In genomic region chr13:42887701-42888100, GRCm38 (mm10) we compare ENCODE assay signal across 23 mouse cellular contexts.
DNase-seq lines count a peak whose midpoint lies in the region; ATAC-seq and TF ChIP-seq lines count a peak whose summit lies in the region.
"Had no signal": no experiment of that assay in that cellular context is flagged by ENCODE, and none has a peak within 500 bp of the region (broad histone marks: within the 10 kb centered on the region; RNA-seq: fewer than 3 reads in every experiment).

No protein-coding gene starts in this region.

- 83% methylated on average over 5 of the region's 5 CpGs for WGBS in lung, postnatal 0 days

- H3K36me3 ChIP-seq in lung, postnatal 0 days (ENCODE audit: insufficient read depth, low read length): no peaks in the 10 kb centered on the region
- H3K36me3 ChIP-seq: embryonic facial prominence, embryonic 10.5 days; embryonic facial prominence, embryonic 12.5 days; forebrain, embryonic 15.5 days; G1E had no signal

- H3K9me3 ChIP-seq in lung, postnatal 0 days (ENCODE audit: low read length): no peaks in the 10 kb centered on the region
- H3K9me3 ChIP-seq: embryonic facial prominence, embryonic 10.5 days; embryonic facial prominence, embryonic 12.5 days; forebrain, embryonic 13.5 days; forebrain, embryonic 15.5 days; G1E had no signal

- no peak overlapping the region for H3K4me3 ChIP-seq in lung, postnatal 0 days (ENCODE audit: low read depth, low read length)
- H3K4me3 ChIP-seq: embryonic facial prominence, embryonic 10.5 days; embryonic facial prominence, embryonic 12.5 days; forebrain, embryonic 13.5 days; forebrain, embryonic 15.5 days had no signal

- peaks cover 14% of the 10 kb centered on the region; the same call in 1 of the 2 replicates for H3K4me1 ChIP-seq in lung, postnatal 0 days (ENCODE audit: insufficient read depth, low read depth, low read length)
- H3K4me1 ChIP-seq: forebrain, embryonic 13.5 days had no signal

- ATAC-seq in lung, postnatal 0 days: no peak
- ATAC-seq: CD4-positive, CD25-positive, alpha-beta regulatory T cell, adult 4 months; forebrain, embryonic 13.5 days; forebrain, embryonic 15.5 days; forebrain, postnatal 0 days had no signal

- TF ChIP-seq EP300 in lung, postnatal 0 days (IDR thresholded peaks at IDR 0.05): no peak

- no peak overlapping the region for H3K27ac ChIP-seq in lung, postnatal 0 days (ENCODE audit: low read length)
- H3K27ac ChIP-seq: embryonic facial prominence, embryonic 10.5 days; embryonic facial prominence, embryonic 12.5 days; forebrain, embryonic 13.5 days; forebrain, embryonic 15.5 days had no signal

- no peak overlapping the region for H3K9ac ChIP-seq in lung, postnatal 0 days (replicated peaks; ENCODE audit: low read depth)
- H3K9ac ChIP-seq: embryonic facial prominence, embryonic 12.5 days; forebrain, embryonic 13.5 days; forebrain, embryonic 15.5 days; forebrain, postnatal 0 days had no signal

- H3K4me2 ChIP-seq in lung, postnatal 0 days (replicated peaks; ENCODE audit: low read depth, low read length): no peak overlapping the region
- H3K4me2 ChIP-seq: embryonic facial prominence, embryonic 12.5 days; forebrain, embryonic 13.5 days; forebrain, embryonic 15.5 days had no signal

- H3K27me3 ChIP-seq in lung, postnatal 0 days (replicated peaks; ENCODE audit: insufficient read depth, low read length): no peaks in the 10 kb centered on the region
- H3K27me3 ChIP-seq: CH12.LX; embryonic facial prominence, embryonic 12.5 days; forebrain, embryonic 13.5 days; forebrain, embryonic 15.5 days had no signal

- no peak for TF ChIP-seq CTCF in lung, postnatal 0 days (IDR thresholded peaks at IDR 0.05)

- DNase-seq in adrenal gland, postnatal 10 days: peak; percentile 40
- no peak for DNase-seq in adrenal gland, postnatal 4 days (ENCODE audit: low spot score in 2 of 2)
- peak; percentile 28 for DNase-seq in gastrocnemius, adult 18-20 months (ENCODE audit: low spot score)
- DNase-seq in gastrocnemius, postnatal 25 days: no peak
- DNase-seq in 3T3-L1 (ENCODE audit: low read depth, low spot score) (peak; percentile 20), NIH3T3 (ENCODE audit: low read depth) (peak; percentile 70)
- DNase-seq in layer of hippocampus, postnatal 10 days (ENCODE audit: low spot score in 2 of 2): no peak
- no peak for DNase-seq in lung, postnatal 0 days (ENCODE audit: low spot score)
- DNase-seq: adrenal gland, adult 8-10 months; B cell, adult 2 months; cerebellum, adult 11-12 months; cerebellum, adult 2 months; cerebellum, adult 9-10 months; cerebellum, postnatal 10 days; cerebellum, postnatal 25 days; forebrain, postnatal 0 days had no signal

Comparison
In these comparisons a context has a peak if more than half of its experiments do, and no peak if none do; other contexts are left out.
1. DNase-seq: peak in adrenal gland, postnatal 10 days (single experiment), gastrocnemius, adult 18-20 months (single experiment), 3T3-L1 (single experiment) and NIH3T3 (single experiment); none in adrenal gland, postnatal 4 days (0 of 2), gastrocnemius, postnatal 25 days (single experiment), layer of hippocampus, postnatal 10 days (0 of 2) and lung, postnatal 0 days (single experiment).